Mouse (Mus musculus) forebrain, embryonic 15.5 days (tissue): ENCODE data around the gene Fastkd2. TPM values are rescaled to one million over a fixed set of nuclear protein-coding genes. Genes with fewer than 3 reads are reported as not detected.

Experiments
- ATAC-seq: fragments of 200-750 bp; cut with Nextera tagmentation; replicated peaks from 2 replicates; pipeline ENCODE4 v1.8.0; 2017; ENCODE audit warnings: mild to moderate bottlenecking, moderate TSS enrichment, moderate library complexity
- H3K27ac ChIP-seq: fragments of 300-500 bp; sonication (generic); replicated peaks from 2 replicates; pipeline ENCODE4 v1.5.1; 2015; ENCODE audit warnings: mild to moderate bottlenecking, inconsistent platforms
- H3K27me3 ChIP-seq: fragments of 300-500 bp; sonication (generic); 2 replicates; pipeline ENCODE4 v1.6.1; 2015; ENCODE audit warnings: inconsistent platforms
- H3K36me3 ChIP-seq: fragments of 300-500 bp; sonication (generic); 2 replicates; pipeline ENCODE4 v1.6.1; 2015; ENCODE audit warnings: mild to moderate bottlenecking, inconsistent platforms
- H3K4me1 ChIP-seq: fragments of 300-500 bp; sonication (generic); 2 replicates; pipeline ENCODE4 v1.6.1; 2015; ENCODE audit warnings: inconsistent platforms
- H3K4me2 ChIP-seq: fragments of 300-500 bp; sonication (generic); replicated peaks from 2 replicates; pipeline ENCODE4 v1.6.1; 2015; ENCODE audit warnings: mild to moderate bottlenecking, inconsistent platforms
- H3K4me3 ChIP-seq: fragments of 300-500 bp; sonication (generic); 2 replicates; pipeline ENCODE4 v1.5.1; 2015; ENCODE audit warnings: mild to moderate bottlenecking, inconsistent platforms
- H3K9ac ChIP-seq: fragments of 300-500 bp; sonication (generic); replicated peaks from 2 replicates; pipeline ENCODE4 v1.6.1; 2015; ENCODE audit warnings: mild to moderate bottlenecking, inconsistent platforms
- H3K9me3 ChIP-seq: fragments of 300-500 bp; sonication (generic); 2 replicates; pipeline ENCODE4 v1.6.1; 2016; ENCODE audit warnings: inconsistent platforms
- WGBS: fragments of 180-500 bp; shearing (Covaris S2); methylation state at CpG from one replicate; pipeline ENCODE4 v1.1.7; 2015; ENCODE audit warnings: mixed read lengths; 5-methylcytosine and 5-hydroxymethylcytosine counted together
- polyA plus RNA-seq: library from polyadenylated mRNA; unstranded; fragments of >200 nt; fragmentation: Nextera tagmentation; extraction: Ambion mirVana; gene quantifications from 2 replicates; pipeline ENCODE4 v1.2.1, GENCODE M21; 2015

Gene Fastkd2
- polyA plus RNA-seq, 1 experiment from 2014 or later = 46.2 TPM

GRCm38 (mm10) chr1:63769167-63769566, 38.8 kb downstream of the Fastkd2 start, which contains the start of gene 4933402D24Rik:
Gene 4933402D24Rik, minus strand, starts transcription at chr1:63769267.
- Histone ChIP-seq H3K4me3 (no peak within 1 kb of the TSS), H3K36me3 (no peaks in the 10 kb centered on the region), H3K27me3 (no peaks in the 10 kb centered on the region), H3K4me2 (no peak within 1 kb of the TSS), H3K27ac (peak within 1 kb of the TSS; percentile 77), H3K4me1 (peaks cover 37% of the 10 kb centered on the region), H3K9me3 (no peaks in the 10 kb centered on the region), H3K9ac (no peak within 1 kb of the TSS)
- WGBS = 76% methylated on average over 5 of the region's 5 CpGs
- ATAC-seq = no peak

- H3K36me3 ChIP-seq = no peaks in the 10 kb centered on the region
- H3K27me3 ChIP-seq = no peaks in the 10 kb centered on the region
- H3K9ac ChIP-seq = no peak overlapping the region
- WGBS = 30% methylated on average over 7 of the region's 7 CpGs
- no peak overlapping the region for H3K4me3 ChIP-seq
- peak overlapping the region; percentile 77 for H3K27ac ChIP-seq
- no peak overlapping the region for H3K4me2 ChIP-seq
- ATAC-seq = peak; percentile 92
- no peaks in the 10 kb centered on the region for H3K9me3 ChIP-seq
- H3K4me1 ChIP-seq = peaks cover 29% of the 10 kb centered on the region
Measured at GRCm38 (mm10) chr1:63770309-63770708, 39.9 kb downstream of the Fastkd2 start.

DNA sequence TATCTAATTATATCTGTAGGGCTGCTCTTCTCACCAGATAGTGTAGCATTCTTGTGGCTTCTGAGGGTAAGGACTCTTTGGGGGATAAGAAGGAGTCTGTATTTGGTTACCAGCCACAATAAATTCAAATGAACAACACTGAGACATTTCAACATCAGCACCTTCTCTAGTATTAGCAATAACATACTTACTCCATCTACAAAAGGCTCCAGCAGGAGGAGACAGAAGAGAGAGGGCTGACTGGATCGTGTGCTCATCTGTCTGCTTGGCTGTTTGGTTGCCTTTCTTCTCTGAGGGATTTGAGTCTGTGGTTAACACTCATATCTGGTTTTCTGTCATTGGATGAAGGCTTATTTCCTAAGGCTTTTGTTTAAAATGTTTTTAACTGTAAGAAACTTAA, 46.0 kb downstream of the Fastkd2 start:
- WGBS = 60% methylated on average over 1 of the region's 1 CpGs
- Histone ChIP-seq H3K27ac (no peak overlapping the region), H3K36me3 (no peaks in the 10 kb centered on the region), H3K27me3 (no peaks in the 10 kb centered on the region), H3K4me3 (no peak overlapping the region), H3K4me2 (no peak overlapping the region), H3K9me3 (no peaks in the 10 kb centered on the region), H3K4me1 (no peaks in the 10 kb centered on the region), H3K9ac (no peak overlapping the region)
- no peak for ATAC-seq

DNA sequence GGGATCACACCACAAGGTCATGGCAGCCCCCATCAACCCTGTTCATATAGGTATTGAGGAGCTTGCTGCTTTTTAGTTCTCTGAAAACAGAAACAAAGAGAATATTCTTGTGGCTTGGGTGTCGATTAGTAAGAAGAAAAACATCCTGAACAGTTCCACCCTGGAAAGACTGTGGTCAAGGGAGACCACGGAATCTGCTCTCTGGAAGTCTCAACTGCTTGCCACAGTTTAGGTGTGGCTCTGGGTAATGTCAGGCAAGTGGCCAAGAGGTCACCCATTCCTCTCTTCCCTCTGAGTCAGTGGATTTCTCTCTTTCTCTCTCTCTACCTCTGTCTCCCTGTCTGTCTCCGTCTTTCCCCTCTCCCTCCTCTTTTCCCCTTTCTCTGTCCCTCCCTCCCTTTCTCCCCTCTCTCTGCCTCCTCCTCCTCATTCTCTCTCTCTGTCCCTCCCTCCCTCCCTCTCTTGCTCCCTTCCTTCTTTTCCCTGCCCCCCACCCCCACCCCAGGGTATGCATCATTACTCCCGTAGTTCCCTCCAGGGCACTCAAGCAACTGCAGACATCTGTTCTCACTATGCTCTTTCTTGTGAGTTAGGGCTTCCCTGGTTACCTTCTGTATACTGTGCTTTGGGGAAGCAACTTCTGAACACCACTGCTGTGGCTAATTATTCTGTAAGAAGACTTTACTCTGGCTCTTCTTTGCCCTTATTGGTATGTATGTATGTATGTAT, 46.7 kb downstream of the Fastkd2 start:
- Histone ChIP-seq H3K4me3 (no peak overlapping the region), H3K4me2 (no peak overlapping the region), H3K9me3 (no peaks in the 10 kb centered on the region), H3K4me1 (no peaks in the 10 kb centered on the region), H3K27ac (no peak overlapping the region), H3K36me3 (no peaks in the 10 kb centered on the region), H3K27me3 (no peaks in the 10 kb centered on the region), H3K9ac (no peak overlapping the region)
- WGBS = 69% methylated on average over 4 of the region's 4 CpGs
- ATAC-seq = no peak

DNA sequence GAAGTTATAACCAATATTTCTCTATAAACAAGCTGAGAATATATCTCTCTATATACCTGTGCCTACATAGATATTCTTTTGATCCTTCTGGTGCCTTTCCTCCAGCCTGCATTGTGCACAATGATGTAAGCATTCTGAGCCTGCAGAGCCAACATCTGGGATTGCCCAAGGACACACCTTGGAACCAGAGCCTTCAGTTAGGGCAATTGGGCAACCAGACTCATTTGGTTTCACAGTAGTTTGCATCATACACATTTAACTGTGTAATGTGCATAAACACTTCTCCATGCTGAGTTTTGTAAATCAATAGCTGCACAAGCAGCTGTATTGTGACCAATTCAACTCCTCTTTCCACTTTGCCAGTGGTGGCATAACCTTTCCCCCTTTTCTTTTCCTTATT, 63.9 kb downstream of the Fastkd2 start:
- H3K9me3 ChIP-seq = no peaks in the 10 kb centered on the region
- no peak overlapping the region for H3K9ac ChIP-seq
- no peaks in the 10 kb centered on the region for H3K27me3 ChIP-seq
- H3K4me3 ChIP-seq = no peak overlapping the region
- H3K27ac ChIP-seq = no peak overlapping the region
- no peak overlapping the region for H3K4me2 ChIP-seq
- no peaks in the 10 kb centered on the region for H3K36me3 ChIP-seq
- H3K4me1 ChIP-seq = no peaks in the 10 kb centered on the region
- ATAC-seq = no peak

Other genes with a start within 250 kb of the Fastkd2 start
- 0.17 TPM in 1 of 2 replicates, not detected in the other for gene Gm39653, start 114.6 kb upstream of the Fastkd2 start, polyA plus RNA-seq
- not detected in 2 replicates for gene Dytn, start 43.7 kb upstream of the Fastkd2 start, polyA plus RNA-seq
- 0.24 and 0.41 TPM in 2 replicates for gene Mdh1b, start 296 bp upstream of the Fastkd2 start, polyA plus RNA-seq
- gene 4933402D24Rik, start 38.7 kb downstream of the Fastkd2 start, polyA plus RNA-seq = 0.19 and 0.31 TPM in 2 replicates